Mouse (Mus musculus) liver, embryonic 16.5 days (tissue): ENCODE measurements at regions not wholly inside any gene's neighbourhood (a gene's known extent, or its start where the extent isn't known, plus 50 kb on each side); places are given as distances from the start of the nearest gene placed in this dataset.

Source experiments
- ATAC-seq: fragments of 200-750 bp; cut with Nextera tagmentation; 2 replicates; pipeline ENCODE4 v1.8.0; 2017; ENCODE audit warnings: low read depth, mild to moderate bottlenecking, moderate number of reproducible peaks, moderate library complexity
- H3K27ac ChIP-seq: fragments of 300-500 bp; sonication (generic); 2 replicates; pipeline ENCODE4 v1.5.1; 2014; ENCODE audit warnings: mild to moderate bottlenecking, low read length
- H3K27me3 ChIP-seq: fragments of 300-500 bp; sonication (generic); 2 replicates; pipeline ENCODE4 v1.6.1; 2014; ENCODE audit warnings: low read depth, low read length, mixed read lengths; ENCODE audit not compliant: control insufficient read depth, insufficient read depth
- H3K36me3 ChIP-seq: fragments of 300-500 bp; sonication (generic); 2 replicates; pipeline ENCODE4 v1.6.1; 2014; ENCODE audit warnings: mild to moderate bottlenecking; ENCODE audit not compliant: control insufficient read depth, insufficient read depth
- H3K4me1 ChIP-seq: fragments of 300-500 bp; sonication (generic); 2 replicates; pipeline ENCODE4 v1.6.1; 2014; ENCODE audit warnings: low read depth, low read length, mixed read lengths; ENCODE audit not compliant: control insufficient read depth
- H3K4me2 ChIP-seq: fragments of 300-500 bp; sonication (generic); 2 replicates; pipeline ENCODE4 v1.6.1; 2014; ENCODE audit warnings: low read depth, low read length, mixed read lengths
- H3K4me3 ChIP-seq: fragments of 300-500 bp; sonication (generic); 2 replicates; pipeline ENCODE4 v1.5.1; 2014; ENCODE audit warnings: low read depth, mild to moderate bottlenecking, low read length
- H3K9ac ChIP-seq: fragments of 300-500 bp; sonication (generic); 2 replicates; pipeline ENCODE4 v1.6.1; 2014; ENCODE audit warnings: low read depth, low read length
- H3K9me3 ChIP-seq: fragments of 300-500 bp; sonication (generic); replicated peaks from 2 replicates; pipeline ENCODE4 v1.6.1; 2016; ENCODE audit warnings: low read length; ENCODE audit not compliant: control insufficient read depth
- WGBS: fragments of 180-500 bp; shearing (Covaris S2); extraction: QIAGEN DNeasy Blood & Tissue Kit; methylation state at CpG from one replicate; pipeline ENCODE4 v1.1.7; 2014; ENCODE audit not compliant: insufficient replicate concordance; 5-methylcytosine and 5-hydroxymethylcytosine counted together

DNA sequence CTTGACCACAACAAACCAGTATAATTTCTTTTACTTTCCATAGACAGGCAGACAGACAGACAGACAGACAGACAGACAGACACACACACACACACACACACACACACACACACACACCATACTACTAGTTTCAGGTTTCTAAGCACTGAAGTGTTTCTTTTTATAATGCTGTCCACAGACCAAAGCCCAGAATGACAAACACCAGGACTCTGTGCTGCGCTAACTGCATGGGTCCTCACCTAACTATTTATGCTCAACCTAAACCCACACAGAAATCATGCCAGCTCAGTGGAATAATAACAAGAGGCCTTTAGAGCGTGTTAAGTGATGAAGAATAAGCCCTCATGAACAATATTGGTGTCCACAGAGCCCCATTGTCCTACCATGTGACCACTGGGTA is 325.0 kb upstream of the Slc24a5 start:
- Histone ChIP-seq H3K9me3 (no peaks in the 10 kb centered on the region), H3K36me3 (no peaks in the 10 kb centered on the region), H3K27me3 (no peaks in the 10 kb centered on the region), H3K9ac (no peak overlapping the region), H3K27ac (no peak overlapping the region), H3K4me2 (no peak overlapping the region), H3K4me1 (no peaks in the 10 kb centered on the region), H3K4me3 (no peak overlapping the region)
- ATAC-seq, result no peak
- 65% methylated on average over 2 of the region's 2 CpGs for WGBS

DNA sequence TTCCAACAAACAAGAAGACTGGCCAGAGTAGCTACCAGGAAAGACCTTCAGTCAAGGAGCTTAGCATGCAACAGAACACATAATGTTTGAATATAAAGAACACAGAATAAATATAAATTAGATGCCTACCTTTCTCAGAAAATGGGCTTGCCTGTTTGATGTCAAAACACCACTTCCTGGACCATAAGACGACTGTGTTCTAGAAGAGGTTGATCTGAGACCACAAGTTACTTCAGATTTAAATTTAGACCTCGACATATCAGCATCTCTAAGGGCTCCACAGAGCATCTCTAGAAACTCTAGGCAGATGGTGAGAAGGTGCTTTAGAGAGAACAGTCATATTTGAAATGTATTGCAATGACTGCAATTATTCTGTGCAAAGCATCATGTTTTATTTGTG is 322.9 kb upstream of the Slc24a5 start:
- WGBS, result 43% methylated on average over 2 of the region's 2 CpGs
- no peak overlapping the region for H3K4me3 ChIP-seq
- ATAC-seq, result no peak
- no peak overlapping the region for H3K27ac ChIP-seq
- no peak overlapping the region for H3K4me2 ChIP-seq
- H3K27me3 ChIP-seq, result no peaks in the 10 kb centered on the region
- H3K9ac ChIP-seq, result no peak overlapping the region
- no peaks in the 10 kb centered on the region for H3K4me1 ChIP-seq
- H3K36me3 ChIP-seq, result no peaks in the 10 kb centered on the region
- no peaks in the 10 kb centered on the region for H3K9me3 ChIP-seq

DNA sequence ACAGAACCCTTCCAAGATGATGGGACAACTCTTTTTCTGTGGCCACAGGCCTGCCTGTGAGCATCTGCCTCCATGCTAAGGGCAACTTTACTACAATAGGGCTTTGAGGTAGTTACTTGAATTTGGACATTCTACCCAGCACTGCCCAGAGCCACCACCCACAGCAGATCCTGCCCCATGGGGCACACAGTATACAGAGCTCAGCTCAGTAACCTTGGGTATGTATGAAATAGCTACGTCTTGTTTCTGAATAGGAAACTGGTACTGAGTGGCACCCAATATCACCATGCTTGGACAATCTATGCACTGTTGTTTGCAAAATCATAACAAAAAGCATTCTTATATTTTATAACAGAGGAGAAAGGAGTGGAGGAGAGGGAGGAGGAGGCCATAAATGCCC is 320.8 kb upstream of the Slc24a5 start:
- Histone ChIP-seq H3K27me3 (no peaks in the 10 kb centered on the region), H3K9me3 (no peaks in the 10 kb centered on the region), H3K9ac (no peak overlapping the region), H3K4me1 (no peaks in the 10 kb centered on the region), H3K36me3 (no peaks in the 10 kb centered on the region), H3K4me2 (no peak overlapping the region), H3K27ac (no peak overlapping the region), H3K4me3 (no peak overlapping the region)
- WGBS, result 57% methylated on average over 1 of the region's 1 CpGs
- ATAC-seq, result no peak

DNA sequence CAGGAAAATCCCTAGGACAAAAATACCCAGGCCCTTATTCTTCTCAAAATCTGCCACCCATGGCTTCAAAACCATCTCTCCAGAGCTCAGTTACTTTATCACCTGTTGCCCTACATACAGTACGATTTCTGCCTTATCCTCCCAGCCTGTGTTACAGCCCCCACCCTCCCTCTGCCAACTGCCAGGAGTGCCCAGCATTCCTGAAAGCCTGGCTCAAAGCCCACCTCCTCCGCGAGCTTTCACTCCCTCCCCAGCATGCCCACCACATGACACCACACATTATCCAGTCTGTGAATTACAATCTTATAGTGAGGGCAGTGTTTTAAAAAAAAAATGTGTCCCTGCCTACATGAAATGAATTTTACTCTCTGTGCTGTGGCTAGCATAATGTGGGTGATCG is 320.3 kb upstream of the Slc24a5 start:
- H3K4me2 ChIP-seq, result no peak overlapping the region
- WGBS, result 62% methylated on average over 4 of the region's 4 CpGs
- no peaks in the 10 kb centered on the region for H3K36me3 ChIP-seq
- H3K9me3 ChIP-seq, result no peaks in the 10 kb centered on the region
- no peak overlapping the region for H3K9ac ChIP-seq
- H3K4me1 ChIP-seq, result no peaks in the 10 kb centered on the region
- no peaks in the 10 kb centered on the region for H3K27me3 ChIP-seq
- no peak for ATAC-seq
- no peak overlapping the region for H3K4me3 ChIP-seq
- H3K27ac ChIP-seq, result no peak overlapping the region

DNA sequence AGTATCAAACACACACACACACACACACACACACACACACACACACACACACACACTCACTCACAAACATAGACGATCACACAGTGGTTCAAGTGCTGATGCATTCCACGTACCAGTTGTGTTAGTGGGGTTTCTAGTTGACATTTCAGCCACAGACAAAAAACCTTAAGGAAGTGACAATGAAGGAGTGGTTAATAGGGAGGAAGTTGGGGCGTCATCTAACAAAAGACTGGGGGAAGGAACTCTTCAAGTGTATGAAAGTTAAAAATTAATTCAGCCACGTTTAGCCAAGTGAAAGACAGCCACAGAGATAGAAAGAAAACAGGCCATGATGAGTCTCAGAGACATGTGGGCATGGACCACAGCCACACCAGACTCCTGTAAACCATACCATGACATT is 316.1 kb upstream of the Slc24a5 start:
- Histone ChIP-seq H3K27ac (no peak overlapping the region), H3K4me2 (no peak overlapping the region), H3K4me1 (no peaks in the 10 kb centered on the region), H3K36me3 (no peaks in the 10 kb centered on the region), H3K9me3 (no peaks in the 10 kb centered on the region), H3K27me3 (no peaks in the 10 kb centered on the region), H3K4me3 (no peak overlapping the region), H3K9ac (no peak overlapping the region)
- ATAC-seq, result no peak
- 19% methylated on average over 4 of the region's 4 CpGs for WGBS

DNA sequence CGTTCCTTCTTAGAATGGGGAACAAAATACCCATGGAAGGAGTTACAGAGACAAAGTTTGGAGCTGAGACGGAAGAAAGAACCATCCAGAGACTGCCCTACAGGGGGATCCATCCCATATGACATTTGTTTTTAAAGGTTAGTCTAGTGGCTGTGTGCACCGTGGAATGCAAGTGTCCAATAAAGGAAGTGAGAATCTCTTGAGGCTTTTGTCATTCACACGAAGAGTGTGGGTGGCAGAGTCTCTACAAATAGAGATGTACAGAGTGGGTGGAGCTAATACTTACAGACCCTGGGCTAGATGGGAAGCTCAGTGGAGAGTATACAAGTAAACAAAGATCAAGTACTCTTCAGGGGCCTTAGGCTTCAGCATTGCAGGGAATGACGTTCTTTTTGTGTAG is 314.2 kb upstream of the Slc24a5 start:
- Histone ChIP-seq H3K9ac (no peak overlapping the region), H3K9me3 (no peaks in the 10 kb centered on the region), H3K27ac (no peak overlapping the region), H3K36me3 (no peaks in the 10 kb centered on the region), H3K4me2 (no peak overlapping the region), H3K27me3 (no peaks in the 10 kb centered on the region), H3K4me1 (no peaks in the 10 kb centered on the region), H3K4me3 (no peak overlapping the region)
- ATAC-seq, result no peak
- 47% methylated on average over 5 of the region's 5 CpGs for WGBS

DNA sequence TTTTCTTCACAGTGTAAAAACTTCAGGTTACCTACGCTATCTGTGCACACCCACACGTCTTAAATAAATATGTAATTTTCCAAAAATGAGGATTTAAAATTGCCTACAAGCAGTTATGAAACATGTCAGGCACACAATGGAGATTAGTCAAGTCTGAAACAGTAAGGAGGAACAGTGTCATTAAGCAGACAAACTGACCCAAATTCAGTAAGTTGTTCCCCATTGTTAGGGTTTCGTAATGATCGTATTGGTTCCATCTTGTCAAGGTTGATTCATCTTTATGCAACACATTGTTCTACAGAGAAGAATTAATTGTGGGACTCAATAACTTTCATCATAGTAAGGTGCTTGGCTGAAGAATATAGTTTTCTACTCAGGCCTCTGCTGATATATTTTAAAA is 312.7 kb upstream of the Slc24a5 start:
- Histone ChIP-seq H3K36me3 (no peaks in the 10 kb centered on the region), H3K4me3 (no peak overlapping the region), H3K27ac (no peak overlapping the region), H3K4me1 (no peaks in the 10 kb centered on the region), H3K27me3 (no peaks in the 10 kb centered on the region), H3K4me2 (no peak overlapping the region), H3K9me3 (no peaks in the 10 kb centered on the region), H3K9ac (no peak overlapping the region)
- 77% methylated on average over 4 of the region's 4 CpGs for WGBS
- no peak for ATAC-seq

DNA sequence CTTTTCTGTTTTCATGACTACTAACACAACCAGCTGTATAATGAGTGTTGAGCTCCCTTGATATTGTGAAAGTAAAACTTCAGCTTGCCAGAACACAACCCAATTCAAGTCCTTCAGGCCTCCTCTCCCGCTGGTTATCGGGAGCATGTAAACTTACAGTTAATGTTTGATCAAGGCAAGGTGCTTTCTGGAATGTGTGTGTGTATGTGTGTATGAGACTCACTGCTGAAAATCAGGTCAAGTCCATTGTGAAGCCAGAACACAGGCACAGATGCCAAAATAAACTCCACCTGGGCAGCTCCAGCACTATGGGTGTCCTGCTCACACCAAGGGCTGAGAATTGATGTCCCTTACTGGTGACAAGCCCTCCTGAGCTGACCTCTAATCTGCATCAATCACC is 308.9 kb upstream of the Slc24a5 start:
- ATAC-seq, result peak; percentile 68

DNA sequence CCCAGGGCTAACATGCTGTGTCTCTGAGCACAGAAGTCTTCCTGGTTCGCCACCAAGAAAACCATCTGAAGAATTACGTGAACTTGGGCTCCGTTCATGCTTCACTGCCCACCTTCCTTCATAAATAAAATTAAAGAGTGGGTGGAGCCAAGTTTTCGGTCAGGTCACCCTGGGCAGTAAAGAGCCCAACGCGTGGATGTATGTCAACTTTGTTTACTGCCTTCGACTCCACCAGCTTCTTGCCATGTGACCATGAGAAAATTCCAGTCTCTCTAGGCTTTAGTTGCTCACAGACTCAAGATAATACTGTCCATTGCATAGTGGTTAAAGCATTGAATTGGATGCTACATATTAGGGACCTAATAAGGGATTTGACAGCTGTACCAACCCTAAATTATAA is 304.3 kb upstream of the Slc24a5 start:
- no peak overlapping the region for H3K4me2 ChIP-seq
- WGBS, result 56% methylated on average over 7 of the region's 7 CpGs

More for the DNA sequence above, 308.9 kb upstream of the Slc24a5 start:
- 68% methylated on average over 2 of the region's 2 CpGs for WGBS
- Histone ChIP-seq H3K4me2 (no peak overlapping the region), H3K4me3 (no peak overlapping the region), H3K27me3 (no peaks in the 10 kb centered on the region), H3K36me3 (no peaks in the 10 kb centered on the region), H3K4me1 (no peaks in the 10 kb centered on the region), H3K9me3 (no peaks in the 10 kb centered on the region), H3K27ac (no peak overlapping the region), H3K9ac (no peak overlapping the region)

More for the DNA sequence above, 304.3 kb upstream of the Slc24a5 start:
- Histone ChIP-seq H3K4me1 (no peaks in the 10 kb centered on the region), H3K9me3 (no peaks in the 10 kb centered on the region), H3K9ac (no peak overlapping the region), H3K27ac (no peak overlapping the region), H3K36me3 (no peaks in the 10 kb centered on the region), H3K27me3 (no peaks in the 10 kb centered on the region), H3K4me3 (no peak overlapping the region)
- ATAC-seq, result no peak
